Mouse (Mus musculus): ENCODE measurements around the gene Gnmt.

DNA sequence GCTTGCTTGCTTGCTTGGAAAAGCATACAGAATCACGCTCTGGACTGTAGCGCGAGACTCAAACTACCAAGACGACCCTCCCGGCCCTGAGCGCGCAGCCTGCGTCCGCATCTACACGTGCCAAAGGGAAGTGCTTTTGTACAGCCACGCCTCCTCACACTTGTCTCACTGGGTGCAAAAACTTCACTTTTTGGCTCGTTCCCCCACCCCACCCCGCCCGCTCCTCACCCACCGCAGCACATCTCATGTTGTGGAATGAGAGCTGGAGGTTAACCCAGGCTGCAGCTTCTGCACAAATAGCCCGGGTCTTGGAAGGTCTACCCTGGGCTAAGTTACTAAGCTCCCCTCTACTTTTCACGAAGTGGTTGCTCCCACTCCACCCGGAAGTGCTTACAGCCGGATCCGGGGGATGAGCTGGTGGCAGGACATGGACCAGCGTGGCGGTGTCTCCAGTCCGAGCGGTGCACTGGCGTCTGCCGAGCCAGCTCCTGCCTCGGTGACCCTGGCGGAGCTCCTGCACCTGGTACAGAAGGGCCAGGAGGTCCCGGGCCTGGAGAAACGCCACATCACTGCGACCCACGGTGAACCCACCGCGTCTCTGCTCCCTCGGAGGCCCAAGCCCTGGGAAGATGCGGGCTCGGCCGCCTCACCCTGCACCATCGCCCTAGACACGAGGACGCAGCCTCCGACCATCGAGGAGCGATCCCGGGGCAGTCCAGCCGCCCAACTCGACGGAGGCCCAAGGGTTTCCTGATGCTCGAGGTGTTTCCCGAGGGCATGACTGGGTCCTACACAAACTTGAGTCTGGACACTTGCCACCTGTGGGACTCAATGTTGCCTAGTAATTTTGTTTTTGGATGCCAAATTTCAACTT, 43.7 kb upstream of the Gnmt start, which contains the start of gene 2310039H08Rik:
- TF ChIP-seq CTCF (IDR thresholded peaks at IDR 0.05) (no peak), POLR2A (IDR thresholded peaks at IDR 0.05; ENCODE audit: insufficient read depth, low read depth, low read length) (peak; percentile 92)
